Mouse (Mus musculus) brain, adult 2 months (tissue): Measurements from ENCODE around the gene Gm3285.

ENCODE experiments used
- DNase-seq: peaks from one replicate; pipeline ENCODE4 v3.0.0; 2011; ENCODE audit warnings: low read depth, low spot score

The Gm3285 gene

DNA sequence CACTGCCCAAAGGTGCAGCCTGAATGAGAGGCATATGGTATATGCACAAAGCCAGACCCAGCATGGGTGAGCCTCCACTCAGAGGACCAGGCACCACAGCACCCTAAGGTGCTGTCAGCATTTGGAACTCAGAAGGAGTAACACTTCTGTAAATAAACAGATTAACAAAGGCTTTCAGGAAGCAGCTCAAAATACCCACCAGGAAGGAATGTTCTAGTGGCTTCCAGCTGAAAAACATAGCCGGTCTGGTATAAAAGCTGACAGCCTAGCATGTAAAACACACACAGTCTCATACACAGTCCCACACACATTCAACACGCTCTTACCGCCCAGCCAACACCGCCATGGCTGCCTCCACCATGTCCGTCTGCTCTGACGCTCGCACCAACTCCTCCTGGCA is at the start of gene Gm3285:
Gene Gm3285 (plus strand): TSS at position 301 of the 400 bp plus-strand sequence.
- no peak for DNase-seq

DNA sequence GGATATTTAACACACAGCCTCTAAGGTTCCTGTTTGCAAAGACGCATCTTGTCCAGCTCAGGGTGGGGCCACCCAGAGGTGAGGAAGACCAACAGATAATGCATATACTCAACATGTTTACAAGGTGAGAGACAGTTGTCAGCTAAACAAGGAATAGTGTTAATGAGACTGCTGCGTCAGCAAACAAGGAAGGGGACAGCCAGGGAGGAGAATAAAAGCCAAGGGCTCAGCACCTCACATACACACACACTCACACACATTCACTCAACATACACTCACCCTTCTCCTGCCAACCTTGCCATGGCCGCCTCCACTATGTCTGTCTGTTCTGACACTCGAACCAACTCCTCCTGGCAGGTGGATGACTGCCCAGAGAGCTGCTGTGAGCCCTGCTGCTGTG is 47.4 kb upstream of the Gm3285 start, which contains the start of gene Gm2696:
Gene Gm2696 (plus strand): TSS at position 301 of the 400 bp plus-strand sequence.
- no peak for DNase-seq

DNA sequence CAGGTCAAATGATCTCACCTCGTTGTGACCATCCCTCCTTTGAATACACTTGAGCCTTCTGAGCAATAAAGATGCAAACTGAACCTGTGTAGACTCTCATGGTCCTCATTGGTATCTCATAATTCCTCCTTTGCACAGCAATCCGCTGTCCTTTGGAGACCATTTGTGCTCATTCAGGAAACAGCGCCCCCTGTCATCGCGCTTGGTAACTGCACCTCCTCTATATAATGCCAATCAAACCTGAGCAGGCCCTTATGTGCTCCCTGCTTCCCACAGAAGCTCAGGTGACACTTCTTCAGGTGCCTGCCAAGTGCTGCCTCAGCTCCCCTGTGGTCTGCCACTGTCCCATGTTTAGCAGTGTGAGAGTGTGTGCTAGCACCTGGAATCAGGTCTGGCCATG is 46.3 kb upstream of the Gm3285 start:
- DNase-seq, result peak; percentile 19

DNA sequence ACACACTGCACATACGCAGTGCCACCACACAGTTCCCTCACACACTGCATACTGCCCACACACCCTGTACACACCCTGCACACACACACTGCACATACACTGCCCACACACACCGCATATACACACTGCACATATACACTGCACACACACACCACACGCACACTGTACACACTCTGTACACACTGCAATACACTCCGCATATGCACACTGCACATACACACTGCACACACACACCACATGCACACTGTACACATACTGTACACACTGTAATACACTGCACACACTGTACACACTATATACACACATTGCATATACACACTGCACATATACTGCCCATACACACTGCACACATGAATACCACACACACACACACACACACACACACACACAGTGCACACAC is 43.3 kb upstream of the Gm3285 start:
- DNase-seq, result no peak

DNA sequence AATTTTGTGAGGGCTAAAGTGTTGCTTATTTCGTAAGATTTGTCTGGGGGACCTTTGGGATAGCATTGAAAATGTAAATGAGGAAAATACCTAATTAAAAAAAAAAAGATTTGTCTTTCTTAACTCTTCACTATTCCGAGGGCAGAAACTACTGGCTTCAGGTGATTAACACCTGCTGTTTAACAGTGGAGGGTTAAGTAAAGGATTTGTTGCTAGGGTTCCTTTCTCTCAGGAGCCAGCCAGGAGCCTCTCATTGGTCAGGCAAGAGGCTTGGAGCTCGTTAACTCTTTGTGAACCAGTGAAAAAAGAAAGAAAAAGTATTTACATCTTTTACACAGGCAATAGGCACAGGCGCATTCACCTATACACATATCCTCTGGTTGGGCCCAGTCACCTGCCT is 42.6 kb upstream of the Gm3285 start:
- DNase-seq, result no peak

DNA sequence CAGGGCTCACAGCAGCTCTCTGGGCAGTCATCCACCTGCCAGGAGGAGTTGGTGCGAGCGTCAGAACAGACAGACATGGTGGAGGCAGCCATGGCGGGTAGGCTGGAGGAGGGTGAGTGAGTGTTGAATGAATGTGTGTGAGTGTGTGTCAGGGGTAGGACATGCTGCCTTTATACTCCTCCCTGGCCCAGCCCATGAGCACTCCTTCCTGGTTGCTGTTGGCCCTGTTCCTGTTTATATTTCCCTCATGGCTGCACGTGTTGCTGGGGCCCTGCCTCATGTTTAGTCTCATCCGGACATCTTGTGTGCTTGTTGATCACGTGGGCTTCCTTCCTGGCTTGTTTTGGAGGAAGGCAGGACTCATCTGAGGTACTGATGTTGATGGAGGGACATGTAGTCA is 34.8 kb upstream of the Gm3285 start, which contains the start of gene Krtap10-4:
Gene Krtap10-4 (minus strand): TSS at position 145 of the 400 bp plus-strand sequence.
- DNase-seq, result no peak

DNA sequence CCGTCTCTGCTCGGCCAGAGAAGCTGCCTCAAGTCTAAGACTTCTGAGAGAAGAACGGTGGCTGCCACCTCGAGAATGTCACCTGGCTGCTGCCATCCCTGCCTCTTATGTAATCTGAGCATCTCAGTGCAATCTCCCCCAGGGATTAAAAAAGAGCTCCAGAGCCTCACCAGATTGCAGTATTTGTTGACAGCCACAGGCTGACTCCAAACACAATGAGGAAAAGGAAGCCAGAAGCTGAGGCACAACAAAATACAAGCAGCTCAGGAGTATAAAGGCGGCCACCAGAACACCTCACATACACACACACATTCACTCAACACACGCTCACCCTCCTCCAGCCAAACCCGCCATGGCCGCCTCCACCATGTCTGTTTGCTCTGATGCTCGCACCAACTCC is 26.1 kb upstream of the Gm3285 start, which contains the start of gene Krtap10-10:
Gene Krtap10-10 (plus strand): TSS at position 301 of the 400 bp plus-strand sequence.
- peak; percentile 35 for DNase-seq

DNA sequence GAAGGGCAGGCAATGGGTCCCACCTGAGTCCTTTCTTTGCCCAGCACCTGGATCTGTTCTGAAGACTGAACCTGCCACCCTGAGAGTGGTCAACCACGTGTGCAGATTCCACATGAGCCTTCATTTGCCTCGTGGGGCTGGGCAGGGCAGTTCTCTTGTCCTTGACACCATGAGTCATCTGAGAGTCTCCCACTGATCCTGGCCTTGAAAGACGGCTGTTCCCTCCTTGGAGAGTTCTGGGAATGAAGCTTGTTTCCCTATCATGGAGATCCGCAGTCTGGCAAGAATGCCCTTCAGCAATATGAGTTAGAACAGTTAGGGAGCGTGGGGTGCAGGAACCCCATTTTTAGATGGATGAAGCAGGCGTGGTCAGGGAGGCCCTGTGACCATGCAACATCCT is 22.8 kb upstream of the Gm3285 start:
- no peak for DNase-seq

DNA sequence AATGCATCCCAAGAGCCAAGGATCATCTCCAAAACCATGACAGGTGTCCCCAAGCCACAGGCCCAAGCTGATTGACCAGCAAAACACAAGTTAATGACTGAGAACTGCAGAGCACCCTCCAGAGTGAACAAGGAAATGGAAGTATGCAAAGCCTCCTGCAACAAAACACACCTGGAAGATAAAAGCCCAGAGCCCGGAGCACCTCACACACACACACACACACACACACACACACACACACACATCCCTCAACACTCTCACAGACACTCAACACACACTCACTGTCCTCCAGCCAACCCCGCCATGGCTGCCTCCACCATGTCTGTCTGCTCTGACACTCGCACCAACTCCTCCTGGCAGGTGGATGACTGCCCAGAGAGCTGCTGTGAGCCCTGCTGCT is 15.3 kb upstream of the Gm3285 start, which contains the start of gene Gm36176:
Gene Gm36176 (plus strand): TSS at position 301 of the 400 bp plus-strand sequence.
- DNase-seq, result no peak

DNA sequence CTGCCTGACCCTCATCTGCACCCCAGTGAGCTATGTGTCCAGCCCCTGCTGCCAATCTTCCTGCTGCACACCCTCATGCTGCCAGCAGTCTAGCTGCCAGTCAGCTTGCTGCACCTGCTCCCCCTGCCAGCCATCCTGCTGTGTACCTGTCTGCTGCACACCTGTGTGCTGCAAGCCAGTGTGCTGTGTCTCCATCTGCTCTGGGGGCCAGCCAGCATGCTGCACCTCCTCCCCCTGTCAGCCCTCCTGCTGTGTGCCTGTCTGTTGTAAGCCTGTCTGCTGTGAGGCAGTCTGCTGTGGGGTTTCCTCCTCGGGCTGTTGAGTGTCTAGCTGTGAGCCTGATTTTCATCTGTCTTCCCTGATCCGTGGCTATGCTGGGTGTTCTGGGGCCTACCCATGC is 14.8 kb upstream of the Gm3285 start:
- DNase-seq, result peak; percentile 20

DNA sequence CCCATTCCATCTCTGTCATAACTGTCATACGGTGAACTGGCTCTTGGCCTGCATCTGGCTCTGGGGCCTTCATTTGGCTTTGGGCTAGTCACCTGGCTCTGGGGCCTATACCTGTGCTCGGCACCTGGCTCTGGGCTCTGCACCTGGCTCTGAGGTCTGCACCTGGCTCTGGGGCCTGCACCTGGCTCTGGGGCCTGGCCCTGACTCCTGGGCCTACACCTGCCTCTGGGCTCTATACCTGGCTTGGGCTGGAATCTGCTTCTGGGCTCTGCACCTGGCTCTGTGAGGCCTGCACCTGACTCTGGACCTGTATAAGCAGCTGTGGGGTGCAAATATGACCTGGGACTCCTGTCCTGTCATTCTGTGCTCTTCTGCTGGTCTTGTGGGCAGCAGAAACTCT is 14.2 kb upstream of the Gm3285 start:
- DNase-seq, result no peak

DNA sequence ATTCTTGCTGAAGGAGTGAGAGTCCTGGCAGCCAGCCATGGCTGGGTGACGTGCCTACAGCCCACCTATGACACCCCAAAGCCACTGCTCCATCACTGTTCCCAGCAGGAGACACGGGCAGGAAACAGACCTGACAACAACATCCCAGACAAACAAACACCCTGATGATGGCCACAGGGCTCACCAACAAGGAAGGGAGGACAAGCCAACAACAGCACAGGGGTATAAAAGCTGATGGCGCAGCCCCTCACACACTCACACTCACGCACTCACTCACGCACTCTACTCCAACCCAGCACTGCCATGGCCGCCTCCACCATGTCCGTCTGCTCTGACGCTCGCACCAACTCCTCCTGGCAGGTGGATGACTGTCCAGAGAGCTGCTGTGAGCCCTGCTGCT is 9.2 kb upstream of the Gm3285 start, which contains the start of gene Gm10318:
Gene Gm10318 (plus strand): TSS at position 301 of the 400 bp plus-strand sequence.
- DNase-seq, result no peak

DNA sequence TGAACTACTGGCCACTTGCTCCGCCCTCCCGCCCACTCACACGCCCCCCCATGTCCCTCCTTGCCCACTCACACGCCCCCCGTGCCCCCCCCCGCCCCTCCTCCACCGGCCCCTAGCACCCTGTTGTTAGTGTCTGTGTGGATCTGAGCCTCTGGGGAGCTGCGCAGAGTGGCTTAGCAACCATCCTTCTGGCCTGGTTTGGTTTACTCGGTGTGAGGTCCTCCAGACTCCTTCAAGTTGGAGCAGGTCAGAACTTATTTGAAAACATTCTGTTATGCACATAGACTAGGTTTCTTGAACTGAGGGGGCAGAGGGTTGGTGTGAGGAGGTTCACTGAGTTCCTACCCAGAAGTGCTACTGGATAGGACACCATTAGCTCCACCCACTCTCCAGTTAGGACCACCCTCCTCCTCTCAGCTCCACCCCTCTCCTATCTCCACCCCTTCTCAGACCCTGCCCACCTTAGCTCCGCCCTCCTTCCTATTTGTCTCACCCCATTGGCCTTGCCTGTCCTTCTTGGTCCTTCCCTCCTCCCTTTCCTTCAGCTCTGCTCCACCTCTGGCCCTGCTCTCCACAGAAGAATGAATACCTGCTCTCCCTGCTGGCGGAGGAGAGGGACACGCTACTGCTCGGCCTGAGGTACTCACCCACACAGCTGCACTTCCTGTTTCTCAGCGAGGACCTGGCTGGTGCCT is 2.4 kb downstream of the Gm3285 start:
- DNase-seq, result peak; percentile 55

DNA sequence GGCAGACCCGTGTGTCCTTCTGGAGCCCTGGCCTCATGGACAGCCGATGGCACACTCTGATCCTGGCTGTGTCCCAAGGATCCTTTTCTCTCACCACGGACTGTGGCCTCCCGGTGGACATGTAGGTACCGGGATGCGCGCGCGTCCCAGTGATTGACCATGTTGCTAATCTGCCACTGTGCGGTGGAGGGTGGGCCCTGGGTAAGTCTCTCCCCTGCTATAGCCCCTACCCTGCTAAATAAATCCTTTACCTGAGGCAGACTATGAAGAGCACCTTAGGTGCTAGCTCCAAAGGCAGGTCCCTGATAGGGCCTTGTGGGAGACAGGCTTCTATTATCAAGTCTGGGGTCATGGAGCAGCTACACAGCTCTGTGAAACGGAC is 3.0 kb downstream of the Gm3285 start:
- DNase-seq, result no peak

DNA sequence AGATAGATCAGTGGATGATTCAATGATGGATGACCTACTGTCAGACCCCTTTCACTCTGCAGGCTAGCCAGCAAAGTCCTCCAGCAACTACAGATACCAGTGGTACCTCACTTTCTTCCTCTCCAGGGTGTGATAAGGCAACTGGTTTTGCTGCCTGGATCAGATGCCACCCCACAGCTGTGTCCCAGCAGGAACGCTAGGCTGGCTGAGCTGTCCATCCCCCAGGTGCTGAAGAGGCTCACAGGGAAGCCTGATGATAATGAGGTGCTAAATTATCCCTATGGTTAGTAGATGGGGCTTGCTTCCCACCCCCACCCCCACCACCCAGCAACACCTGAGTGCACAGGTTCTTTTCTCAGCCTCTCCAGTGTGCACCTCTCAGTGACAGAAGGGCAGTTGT is 5.8 kb downstream of the Gm3285 start:
- no peak for DNase-seq

DNA sequence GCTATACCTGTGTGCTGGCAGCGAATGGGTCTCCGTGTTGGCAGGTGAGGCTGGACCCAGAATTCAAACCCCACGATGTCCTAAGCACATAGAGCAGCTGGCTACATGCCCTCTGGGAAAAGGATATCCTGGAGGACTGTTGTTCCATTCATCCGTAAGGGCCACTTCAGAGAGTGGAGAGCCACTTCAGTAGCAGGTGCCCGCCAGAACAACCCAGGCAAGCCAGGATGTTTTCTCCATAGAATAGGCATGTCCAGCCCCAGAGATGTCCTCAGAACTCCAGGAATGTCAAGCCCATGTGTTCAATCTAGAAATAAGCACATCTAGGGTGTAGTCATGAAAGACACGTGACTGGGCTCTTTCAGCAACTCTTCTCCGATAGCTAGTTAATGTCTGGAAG is 7.9 kb downstream of the Gm3285 start:
- no peak for DNase-seq

DNA sequence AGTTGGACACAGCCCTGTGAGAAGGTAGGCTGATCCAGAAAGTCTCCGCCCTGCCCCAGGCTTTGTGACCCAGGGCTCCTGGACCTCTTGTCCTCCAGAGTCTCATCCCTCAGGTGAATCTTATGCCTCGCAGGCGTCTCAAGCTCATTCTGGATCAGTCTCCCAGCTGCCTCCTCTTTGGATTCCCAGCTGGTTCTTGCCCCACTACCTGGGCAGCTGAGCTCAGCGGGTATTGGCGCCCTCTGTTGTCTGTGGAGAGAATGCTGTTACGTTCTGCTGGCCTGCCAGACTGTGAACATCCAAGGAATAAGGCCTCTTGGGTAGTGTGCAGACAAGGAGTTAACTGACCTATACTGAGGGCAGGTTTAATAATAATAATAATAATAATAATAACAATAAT is 17.2 kb downstream of the Gm3285 start:
- peak; percentile 43 for DNase-seq

DNA sequence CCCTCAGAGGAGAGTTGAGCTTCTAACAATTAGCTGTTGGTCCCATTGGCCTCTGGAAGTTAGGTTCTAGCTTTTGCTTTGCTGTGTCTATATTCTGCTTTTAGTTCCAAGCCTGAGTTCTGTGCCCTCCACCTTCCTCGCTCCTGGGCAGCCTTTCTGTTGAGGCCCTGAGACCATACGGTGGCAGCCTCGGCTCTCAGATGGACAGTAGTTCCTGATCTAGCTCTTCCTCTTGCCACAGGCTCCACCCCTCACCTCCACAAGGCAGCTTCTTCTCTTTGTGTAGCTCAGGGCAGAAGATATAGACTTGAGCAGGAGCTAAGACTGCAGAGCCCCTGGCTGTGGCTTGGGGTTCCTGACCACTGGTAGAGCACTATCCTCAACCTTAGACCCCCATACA is 18.5 kb downstream of the Gm3285 start:
- peak; percentile 18 for DNase-seq

DNA sequence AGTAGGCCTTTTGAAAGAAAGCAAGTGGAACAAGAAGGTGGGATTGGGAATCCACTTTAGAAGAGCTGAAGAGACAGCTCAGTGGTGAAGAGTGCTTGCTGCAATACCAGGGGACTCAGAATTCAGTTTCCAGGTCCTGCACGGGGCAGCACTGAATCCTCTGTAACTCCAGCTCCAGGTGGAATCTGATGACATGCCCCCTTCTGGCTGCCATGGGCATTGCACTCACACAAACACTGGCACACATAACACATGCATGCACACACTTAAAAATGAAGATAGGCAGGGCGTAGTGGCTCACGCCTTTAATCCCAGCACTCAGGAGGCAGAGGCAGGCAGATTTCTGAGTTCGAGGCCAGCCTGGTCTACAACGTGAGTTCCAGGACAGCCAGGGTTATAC is 20.8 kb downstream of the Gm3285 start:
- DNase-seq, result no peak

DNA sequence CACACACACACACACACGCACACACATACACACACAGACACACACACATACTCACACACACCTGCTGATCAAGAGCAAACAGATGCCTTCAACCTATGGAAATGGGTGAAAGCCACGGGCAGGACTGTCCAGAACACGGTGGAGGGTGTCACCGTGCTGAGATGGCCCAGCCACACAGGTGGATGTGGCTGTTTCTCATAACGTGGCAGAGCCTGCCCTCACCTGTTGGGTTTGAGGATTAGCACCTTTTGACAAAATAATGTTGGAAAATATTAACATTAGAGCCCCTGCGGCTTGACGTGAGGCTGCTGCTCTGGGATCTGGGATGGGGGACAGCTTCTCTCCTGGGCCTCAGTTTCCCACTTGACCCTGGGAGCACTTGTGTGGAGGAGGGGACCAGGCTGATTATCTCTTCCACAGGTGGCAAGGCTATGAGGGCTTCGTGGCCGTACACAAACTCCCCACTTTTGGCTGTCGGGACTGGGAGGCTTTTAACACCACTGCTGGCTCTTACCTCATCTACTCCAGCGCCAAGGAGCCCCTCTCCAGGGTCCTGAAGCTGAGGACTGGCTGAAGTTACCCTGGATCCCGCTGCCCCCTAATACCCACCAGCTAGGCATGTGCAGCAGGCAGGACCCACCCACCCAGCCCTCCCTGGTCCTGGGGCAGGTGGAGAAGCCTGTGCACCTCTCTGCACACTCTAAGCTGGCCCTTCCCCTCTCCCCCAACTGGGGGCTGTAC is 24.4 kb downstream of the Gm3285 start:
- peak; percentile 16 for DNase-seq

DNA sequence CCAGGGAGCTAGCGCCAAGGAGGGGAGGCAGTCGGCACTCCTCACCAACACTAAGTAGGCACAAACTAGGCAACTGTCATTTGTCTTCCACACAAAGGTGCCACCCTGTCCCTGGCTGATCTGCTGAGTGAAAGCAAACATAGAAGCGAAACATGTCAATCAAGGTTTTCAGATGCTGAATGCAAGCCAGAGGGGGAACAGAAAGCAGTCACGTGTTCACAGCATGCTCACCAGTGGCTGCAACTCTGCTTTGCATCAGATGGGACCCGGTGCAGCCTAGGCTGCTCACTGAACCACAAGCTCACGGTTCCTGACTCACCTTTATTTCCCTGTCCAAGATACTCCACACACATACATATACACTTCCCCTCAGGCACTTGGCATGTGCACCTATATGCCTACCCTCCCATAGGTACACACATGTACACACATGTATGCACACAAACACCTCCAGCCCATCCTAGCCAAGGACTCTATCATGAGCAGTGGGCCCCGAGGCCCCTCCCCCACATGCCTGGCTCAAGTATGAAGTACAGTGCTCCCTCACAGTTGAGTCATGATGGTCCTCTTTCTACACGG is 29.3 kb downstream of the Gm3285 start:
- DNase-seq, result peak; percentile 39

DNA sequence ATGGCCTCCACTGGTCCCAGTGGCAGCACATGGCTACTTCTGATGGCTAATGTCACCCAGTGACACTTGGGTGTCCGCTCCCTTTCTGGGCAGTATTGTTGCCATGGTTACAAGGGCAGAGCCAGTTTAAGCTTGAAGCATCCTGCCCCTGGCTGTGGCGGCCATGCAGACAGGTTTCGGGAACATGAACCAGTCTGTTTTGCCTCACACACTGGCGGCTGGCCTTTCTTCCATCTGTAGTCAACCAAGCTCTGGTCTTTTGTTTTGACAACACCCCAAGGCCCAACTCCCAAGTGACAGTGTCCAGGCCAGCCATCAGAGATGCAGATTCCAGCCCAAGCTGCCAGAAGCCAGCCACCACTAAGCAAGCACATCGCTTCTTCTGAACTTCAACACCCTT is 33.8 kb downstream of the Gm3285 start:
- peak; percentile 23 for DNase-seq
